Mouse (Mus musculus): ENCODE data around the gene Cd81. TPM values are rescaled to one million over a fixed set of nuclear protein-coding genes. Genes with fewer than 3 reads are reported as not detected.

The Cd81 gene
- polyA plus RNA-seq, 1 experiment = 314 TPM

DNA sequence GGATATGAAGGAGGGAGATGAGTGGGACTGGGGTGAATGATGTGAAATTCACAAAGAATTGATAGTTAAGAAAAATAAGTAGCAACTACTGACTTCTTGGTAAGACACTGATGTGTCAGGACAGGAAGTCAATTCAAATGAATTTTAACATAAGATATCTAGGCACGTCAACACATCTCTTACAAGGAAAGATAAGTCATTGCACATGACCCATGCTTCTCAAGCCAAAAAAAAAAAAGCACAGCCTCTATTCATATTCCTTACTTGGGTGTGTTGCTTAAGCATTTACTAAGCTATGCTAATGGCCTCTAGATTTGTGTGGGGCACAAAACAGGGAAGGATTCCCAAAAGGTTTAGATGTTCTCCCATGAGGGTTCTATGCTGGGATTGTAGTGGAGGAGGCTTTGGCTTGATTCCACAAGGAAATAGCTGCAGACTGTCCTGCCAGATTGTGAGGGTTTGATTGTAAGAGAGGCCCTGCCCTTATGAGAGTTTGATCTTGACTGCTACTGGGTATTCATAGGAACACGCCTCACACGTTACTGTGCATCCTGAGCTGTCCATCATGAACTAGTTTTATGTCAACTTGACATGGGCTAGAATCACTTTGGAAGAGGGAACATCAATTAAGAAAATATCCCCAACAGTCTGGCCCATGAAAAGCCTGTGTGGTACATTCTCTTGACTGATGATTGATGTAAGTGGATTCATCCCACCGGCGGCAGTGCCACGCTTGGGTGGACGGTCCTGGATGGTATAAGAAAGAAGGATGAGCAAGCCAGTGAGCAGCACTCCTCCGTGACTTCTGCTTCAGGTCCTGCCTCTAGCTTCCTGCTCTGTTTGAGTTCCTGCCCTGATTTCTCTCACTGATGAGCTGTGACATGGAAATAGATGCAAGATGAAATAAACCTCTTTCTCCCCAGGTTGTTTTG, 17.8 kb upstream of the Cd81 start:
- TF ChIP-seq POLR2A (IDR thresholded peaks at IDR 0.05; ENCODE audit: borderline replicate concordance, low read depth, low read length) = no peak
- no peak for TF ChIP-seq CTCF (IDR thresholded peaks at IDR 0.05; ENCODE audit: low read depth, low read length)
- Histone ChIP-seq H3K4me3 (ENCODE audit: insufficient read depth, low read length) (no peak overlapping the region), H3K27ac (ENCODE audit: insufficient read depth, low read depth, low read length) (no peak overlapping the region), H3K4me1 (ENCODE audit: control insufficient read depth, insufficient read depth, low read length) (peaks cover 36% of the 10 kb centered on the region)

- no peak for TF ChIP-seq POLR2A (IDR thresholded peaks at IDR 0.05; ENCODE audit: borderline replicate concordance, low read depth, low read length)
- TF ChIP-seq CTCF (IDR thresholded peaks at IDR 0.05; ENCODE audit: low read depth, low read length) = no peak
- no peak overlapping the region for H3K4me3 ChIP-seq (ENCODE audit: insufficient read depth, low read length)
- H3K27ac ChIP-seq (ENCODE audit: insufficient read depth, low read depth, low read length) = no peak overlapping the region
- H3K4me1 ChIP-seq (ENCODE audit: control insufficient read depth, insufficient read depth, low read length) = peaks cover 54% of the 10 kb centered on the region
Measured at GRCm38 (mm10) chr7:143036787-143037186, 15.8 kb upstream of the Cd81 start.

DNA sequence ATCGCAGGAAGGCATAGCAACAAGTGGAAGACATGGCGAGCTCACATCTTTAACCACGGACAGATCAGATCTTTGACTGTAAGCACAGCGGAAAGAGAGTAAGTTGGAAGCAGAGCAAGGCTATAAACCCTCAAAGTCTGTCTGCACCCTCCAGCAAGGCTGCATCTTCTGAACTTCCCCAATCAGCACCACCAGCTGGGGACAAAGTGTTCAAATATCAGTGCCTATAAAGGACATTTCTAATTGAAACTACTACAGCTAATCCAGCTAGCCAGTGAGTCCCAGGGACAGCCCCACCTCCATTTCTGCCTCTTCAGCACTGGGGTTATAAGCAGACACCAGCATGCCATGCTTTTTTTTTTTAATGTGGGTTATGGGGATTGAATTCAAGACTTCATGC, 15.2 kb upstream of the Cd81 start:
- no peak for TF ChIP-seq POLR2A (IDR thresholded peaks at IDR 0.05; ENCODE audit: borderline replicate concordance, low read depth, low read length)
- no peak for TF ChIP-seq CTCF (IDR thresholded peaks at IDR 0.05; ENCODE audit: low read depth, low read length)
- Histone ChIP-seq H3K4me3 (ENCODE audit: insufficient read depth, low read length) (no peak overlapping the region), H3K27ac (ENCODE audit: insufficient read depth, low read depth, low read length) (peak overlapping the region; percentile 99), H3K4me1 (ENCODE audit: control insufficient read depth, insufficient read depth, low read length) (peaks cover 59% of the 10 kb centered on the region)

DNA sequence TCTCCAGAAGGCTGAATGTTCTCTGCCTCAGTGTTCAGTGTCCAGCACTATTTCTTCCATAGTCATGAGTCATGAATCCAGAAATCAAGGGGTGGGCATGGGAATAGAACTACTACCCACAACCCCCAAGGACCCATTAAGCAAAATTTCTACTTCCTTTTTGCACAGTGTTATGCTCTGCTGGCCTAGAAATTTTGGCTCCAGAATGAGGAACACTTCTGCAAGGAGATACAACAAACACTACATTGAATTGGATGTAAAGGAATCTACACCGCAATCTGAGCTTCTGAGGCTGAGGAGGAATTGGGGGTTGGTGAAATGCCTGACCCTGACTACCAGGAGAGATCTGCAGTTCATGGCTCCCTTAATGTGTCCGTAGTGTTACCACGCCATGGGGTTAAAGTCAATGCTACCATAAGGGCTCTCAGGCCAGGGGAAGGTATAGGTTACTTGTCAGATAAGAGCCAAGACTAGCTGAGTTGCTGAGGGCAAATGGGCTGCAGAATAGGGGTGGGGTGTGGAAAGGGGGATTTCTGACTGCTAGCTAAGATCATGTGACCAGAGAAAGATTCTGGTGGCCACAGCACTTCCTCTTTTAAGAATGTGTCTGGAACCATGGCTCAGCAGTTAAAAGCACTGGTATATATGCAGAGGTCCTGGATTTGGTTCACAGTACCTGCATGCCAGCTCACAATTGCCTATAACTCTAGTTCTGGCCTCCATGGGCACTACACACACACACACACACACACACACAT, 14.2 kb upstream of the Cd81 start:
- Histone ChIP-seq H3K27ac (ENCODE audit: insufficient read depth, low read depth, low read length) (peak overlapping the region; percentile 99), H3K4me1 (ENCODE audit: control insufficient read depth, insufficient read depth, low read length) (peaks cover 70% of the 10 kb centered on the region), H3K4me3 (ENCODE audit: insufficient read depth, low read length) (peak overlapping the region; percentile 26)
- TF ChIP-seq CTCF (IDR thresholded peaks at IDR 0.05; ENCODE audit: low read depth, low read length) = no peak
- TF ChIP-seq POLR2A (IDR thresholded peaks at IDR 0.05; ENCODE audit: borderline replicate concordance, low read depth, low read length) = no peak

DNA sequence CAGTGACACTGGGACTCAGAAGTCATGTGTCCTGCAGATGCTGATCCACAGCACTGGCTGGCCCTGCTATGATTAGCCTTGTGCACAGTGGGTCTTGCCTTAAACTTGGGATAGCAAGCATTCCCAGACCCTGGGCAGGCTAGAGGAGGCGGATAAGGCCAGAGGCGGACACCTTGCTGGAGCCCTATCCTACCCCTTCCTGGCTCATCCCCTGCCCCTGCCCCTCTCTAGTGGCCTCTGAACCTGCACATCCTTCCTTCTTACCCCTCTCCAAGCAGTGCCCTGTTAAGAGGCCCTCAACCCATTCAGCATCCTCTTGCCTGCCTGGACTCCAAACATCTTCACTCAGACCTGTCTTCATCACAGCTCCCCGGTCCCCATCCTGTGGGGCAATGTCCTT, 12.0 kb upstream of the Cd81 start:
- TF ChIP-seq CTCF (IDR thresholded peaks at IDR 0.05; ENCODE audit: low read depth, low read length) (no peak), POLR2A (IDR thresholded peaks at IDR 0.05; ENCODE audit: borderline replicate concordance, low read depth, low read length) (no peak)
- Histone ChIP-seq H3K4me1 (ENCODE audit: control insufficient read depth, insufficient read depth, low read length) (peaks cover 77% of the 10 kb centered on the region), H3K4me3 (ENCODE audit: insufficient read depth, low read length) (no peak overlapping the region), H3K27ac (ENCODE audit: insufficient read depth, low read depth, low read length) (no peak overlapping the region)

DNA sequence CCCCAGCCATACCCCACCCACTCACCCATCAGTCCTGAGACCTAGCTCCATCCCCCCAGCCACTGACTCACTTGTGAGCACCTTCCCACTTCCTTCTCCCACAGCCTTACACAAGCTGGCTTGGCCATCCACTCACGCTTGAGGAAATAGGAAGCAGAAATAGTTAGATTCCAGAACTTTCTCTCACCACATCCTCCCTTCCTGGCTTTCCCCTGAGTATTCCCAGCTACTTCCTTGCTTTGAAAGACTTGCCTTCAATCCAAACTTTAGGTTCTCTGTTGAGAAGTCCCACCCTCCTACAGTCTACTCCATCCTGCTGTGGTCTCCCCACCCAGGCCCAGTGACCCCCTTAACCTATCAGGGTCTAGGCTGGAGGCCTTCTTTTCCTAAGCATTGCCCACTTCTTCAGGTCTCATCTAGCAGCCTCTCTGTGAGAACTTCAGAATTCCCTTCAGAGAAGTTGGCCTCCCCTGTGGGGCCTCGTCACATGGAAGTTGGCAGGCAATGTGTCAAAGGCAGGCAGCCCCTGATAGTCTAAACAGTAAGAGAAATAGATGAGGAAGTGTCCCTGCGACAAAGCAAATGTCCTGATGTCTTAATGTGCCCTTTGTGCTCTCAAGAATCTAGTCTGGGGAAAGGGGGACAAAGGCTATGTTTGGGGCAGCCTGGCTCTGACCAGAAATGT, 11.3 kb upstream of the Cd81 start:
- Histone ChIP-seq H3K4me3 (ENCODE audit: insufficient read depth, low read length) (no peak overlapping the region), H3K27ac (ENCODE audit: insufficient read depth, low read depth, low read length) (no peak overlapping the region), H3K4me1 (ENCODE audit: control insufficient read depth, insufficient read depth, low read length) (peaks cover 80% of the 10 kb centered on the region)
- TF ChIP-seq CTCF (IDR thresholded peaks at IDR 0.05; ENCODE audit: low read depth, low read length) (no peak), POLR2A (IDR thresholded peaks at IDR 0.05; ENCODE audit: borderline replicate concordance, low read depth, low read length) (no peak)

DNA sequence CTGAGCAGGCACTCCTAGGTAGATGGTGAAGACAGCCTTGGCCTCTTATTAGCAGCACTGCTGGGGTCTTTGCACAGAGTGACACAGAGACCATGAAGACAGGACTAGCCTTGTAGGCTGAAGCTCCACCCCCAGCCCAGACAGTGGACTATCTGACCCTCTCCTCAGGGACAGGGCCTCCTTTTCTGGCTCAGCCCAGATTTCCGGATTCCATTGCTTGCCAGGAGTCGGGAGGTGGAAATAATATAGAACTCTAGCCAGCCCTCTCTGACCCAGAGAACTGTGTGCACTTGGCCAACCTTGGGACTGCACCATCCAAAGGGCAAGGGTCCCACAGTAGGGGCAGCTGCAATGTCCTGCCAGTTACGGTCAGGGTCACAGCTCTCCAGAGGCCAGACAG, 10.4 kb upstream of the Cd81 start:
- H3K4me1 ChIP-seq (ENCODE audit: control insufficient read depth, insufficient read depth, low read length) = peaks cover 79% of the 10 kb centered on the region
- TF ChIP-seq POLR2A (IDR thresholded peaks at IDR 0.05; ENCODE audit: borderline replicate concordance, low read depth, low read length) (no peak), CTCF (IDR thresholded peaks at IDR 0.05; ENCODE audit: low read depth, low read length) (no peak)
- no peak overlapping the region for H3K27ac ChIP-seq (ENCODE audit: insufficient read depth, low read depth, low read length)
- H3K4me3 ChIP-seq (ENCODE audit: insufficient read depth, low read length) = no peak overlapping the region

- Histone ChIP-seq H3K4me3 (ENCODE audit: insufficient read depth, low read length) (no peak overlapping the region), H3K4me1 (ENCODE audit: control insufficient read depth, insufficient read depth, low read length) (peaks cover 75% of the 10 kb centered on the region), H3K27ac (ENCODE audit: insufficient read depth, low read depth, low read length) (peak overlapping the region; percentile 2; the same call in 1 of the 2 replicates)
- no peak for TF ChIP-seq CTCF (IDR thresholded peaks at IDR 0.05; ENCODE audit: low read depth, low read length)
- no peak for TF ChIP-seq POLR2A (IDR thresholded peaks at IDR 0.05; ENCODE audit: borderline replicate concordance, low read depth, low read length)
Measured at GRCm38 (mm10) chr7:143042897-143043300, 9.6 kb upstream of the Cd81 start.

DNA sequence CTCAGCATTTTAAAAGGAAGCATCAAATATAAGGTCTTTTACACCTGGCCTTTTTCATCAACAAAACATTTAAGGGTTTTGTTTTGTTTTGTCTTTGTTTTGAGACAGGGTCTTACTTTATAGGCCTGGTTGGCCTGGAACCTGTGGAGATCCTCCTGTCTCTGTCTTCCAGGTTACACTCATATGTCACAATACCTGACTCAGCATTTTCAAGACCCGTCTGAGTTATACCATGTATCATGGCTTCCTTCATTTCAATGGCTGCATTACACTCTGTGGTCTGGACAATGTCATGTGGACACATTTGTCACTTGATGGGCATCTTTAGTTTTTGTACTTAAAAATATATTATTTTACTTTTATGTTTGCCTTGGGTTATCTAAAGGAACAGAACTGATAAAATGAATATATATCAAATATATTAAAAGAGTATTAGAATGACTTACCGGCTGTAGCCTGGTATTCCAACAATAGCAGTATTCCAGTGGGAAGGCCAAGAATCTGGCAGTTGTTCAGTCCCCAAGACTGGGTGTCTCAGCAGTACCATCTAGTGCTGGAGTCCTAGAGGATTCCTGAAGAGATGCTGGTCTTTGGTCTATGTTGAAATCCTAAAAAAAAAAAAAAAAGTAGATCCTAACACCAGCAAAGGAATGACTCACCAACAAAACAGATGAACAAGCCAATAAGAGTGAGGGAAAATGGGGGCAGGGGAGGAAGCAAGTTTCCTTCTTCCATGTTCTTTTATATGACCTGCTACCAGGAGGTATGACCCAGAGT, 8.3 kb upstream of the Cd81 start:
- TF ChIP-seq CTCF (IDR thresholded peaks at IDR 0.05; ENCODE audit: low read depth, low read length) = no peak
- peaks cover 68% of the 10 kb centered on the region for H3K4me1 ChIP-seq (ENCODE audit: control insufficient read depth, insufficient read depth, low read length)
- no peak overlapping the region for H3K4me3 ChIP-seq (ENCODE audit: insufficient read depth, low read length)
- H3K27ac ChIP-seq (ENCODE audit: insufficient read depth, low read depth, low read length) = no peak overlapping the region
